Mouse (Mus musculus): ENCODE results near the gene Tnfrsf11a. TPM values are rescaled to one million over a fixed set of nuclear protein-coding genes. Genes with fewer than 3 reads are reported as not detected.

Tnfrsf11a gene
- polyA plus RNA-seq (2017; shearing (Covaris generic)), result 0.26 TPM

DNA sequence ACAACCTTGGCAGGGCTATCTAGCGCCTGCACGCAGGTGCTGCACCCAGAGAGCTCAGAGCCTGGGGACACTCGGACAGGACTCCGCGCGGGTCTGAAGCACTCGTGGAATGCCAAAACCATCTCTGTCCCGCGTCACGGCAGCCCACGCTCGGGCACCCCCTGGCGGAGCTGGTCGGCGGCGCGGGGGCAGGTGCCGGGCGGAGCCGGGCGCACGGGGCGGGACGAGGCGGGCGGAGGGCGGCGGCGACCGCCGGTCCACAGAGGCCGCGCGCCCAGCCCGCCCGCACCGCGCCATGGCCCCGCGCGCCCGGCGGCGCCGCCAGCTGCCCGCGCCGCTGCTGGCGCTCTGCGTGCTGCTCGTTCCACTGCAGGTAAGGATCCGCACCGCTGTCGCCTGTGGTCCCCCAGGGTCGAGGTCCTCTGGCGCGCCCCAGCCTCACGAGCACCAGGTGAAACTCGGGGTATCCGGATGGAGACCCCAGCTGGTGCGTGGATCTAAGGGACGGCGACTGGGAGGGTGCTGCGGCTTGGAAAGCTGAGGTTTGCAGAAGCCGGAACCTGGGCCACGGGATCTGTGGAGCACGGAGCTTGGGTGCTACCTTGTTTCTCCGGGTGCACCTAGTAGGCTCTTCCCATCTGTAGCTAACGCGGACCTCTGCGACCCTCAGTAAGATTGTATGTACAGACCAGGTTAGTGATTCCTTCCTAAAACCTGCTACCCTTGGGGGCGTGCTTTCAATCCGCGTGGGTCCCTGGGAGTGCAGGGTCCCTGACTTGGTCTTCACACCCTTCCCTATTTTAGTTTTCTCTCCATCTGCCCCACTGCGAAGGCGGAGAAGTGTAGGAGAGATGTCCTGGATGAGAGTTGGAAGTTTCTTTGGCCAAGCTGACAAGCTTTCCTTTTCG is at the start of gene Tnfrsf11a:
Gene Tnfrsf11a (plus strand): TSS at position 262 of the 908 bp plus-strand sequence.

Other genes with a start within 250 kb of the Tnfrsf11a start
- gene Pign, start 117.0 kb upstream of the Tnfrsf11a start, polyA plus RNA-seq (2017; shearing (Covaris generic)), result 34.6 TPM
- 59.1 TPM for gene Relch, start 116.9 kb upstream of the Tnfrsf11a start, polyA plus RNA-seq (2017; shearing (Covaris generic))
- 6.5 TPM for gene Zcchc2, start 209.7 kb downstream of the Tnfrsf11a start, polyA plus RNA-seq (2017; shearing (Covaris generic))

All from inflammation-experienced regulatory T-cells, adult 16 weeks (primary cell).